Mouse (Mus musculus): ENCODE results near the gene Tspan5. TPM values are rescaled to one million over a fixed set of nuclear protein-coding genes. Genes with fewer than 3 reads are reported as not detected.

Tspan5 gene
- polyA plus RNA-seq, 1 experiment from 2014 or later: 14.3 TPM

DNA sequence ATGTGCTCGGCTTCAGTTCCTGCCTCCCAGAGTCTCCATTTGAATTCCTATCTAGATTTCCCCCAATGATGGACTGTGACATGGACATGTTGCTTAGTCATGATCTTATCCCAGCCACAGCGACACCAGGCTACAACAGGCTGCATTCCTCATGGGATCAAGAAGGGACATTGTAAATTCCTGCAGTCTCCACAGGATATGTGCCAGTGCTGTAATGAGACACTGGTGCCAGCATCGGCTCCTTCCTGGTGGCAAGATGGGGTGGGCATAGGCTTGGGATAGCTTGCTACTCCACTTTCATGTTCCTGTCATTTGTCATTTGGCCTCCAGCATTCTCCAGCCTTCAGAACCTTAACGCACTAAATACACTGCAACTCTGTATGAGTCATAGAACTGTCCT lies 175.0 kb downstream of the Tspan5 start:
- no peak overlapping the region for H3K9ac ChIP-seq (ENCODE audit: low read length)
- WGBS: 53% methylated on average over 4 of the region's 4 CpGs
- H3K4me2 ChIP-seq (ENCODE audit: low read depth, low read length): no peak overlapping the region
- no peaks in the 10 kb centered on the region for H3K27me3 ChIP-seq (ENCODE audit: control insufficient read depth, insufficient read depth, low read length)
- H3K9me3 ChIP-seq (replicated peaks; ENCODE audit: control insufficient read depth, low read length): no peaks in the 10 kb centered on the region; the same call in 1 of the 2 replicates
- peaks cover 13% of the 10 kb centered on the region for H3K4me1 ChIP-seq (ENCODE audit: control insufficient read depth, insufficient read depth, low read length)
- H3K27ac ChIP-seq (ENCODE audit: low read length): no peak overlapping the region
- H3K36me3 ChIP-seq (ENCODE audit: control insufficient read depth, insufficient read depth): peaks cover 4% of the 10 kb centered on the region; the same call in 1 of the 2 replicates
- H3K4me3 ChIP-seq (ENCODE audit: low read length): no peak overlapping the region
- ATAC-seq (replicated peaks; ENCODE audit: extremely low read depth, insufficient read depth, low FRiP score): no peak

DNA sequence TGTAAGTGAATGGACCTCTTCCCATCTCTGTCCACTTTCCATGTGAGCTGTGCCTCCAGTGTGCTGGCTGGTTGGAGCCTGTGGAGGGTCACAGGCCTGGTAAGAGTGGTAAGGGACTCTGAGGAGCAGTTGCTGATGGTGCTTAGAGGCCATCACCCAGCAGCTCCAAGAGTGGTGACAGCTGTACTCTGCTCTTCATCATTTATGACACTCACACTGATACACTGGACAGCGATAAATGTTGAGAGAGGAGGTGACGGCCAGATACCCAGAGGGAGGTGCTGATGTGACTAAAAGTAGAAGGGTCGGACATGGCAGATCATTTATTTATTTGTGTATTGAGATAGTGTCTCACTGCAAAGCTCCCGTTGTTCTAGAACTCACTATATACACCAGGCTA lies 176.2 kb downstream of the Tspan5 start:
- Histone ChIP-seq H3K36me3 (ENCODE audit: control insufficient read depth, insufficient read depth) (peaks cover 4% of the 10 kb centered on the region; the same call in 1 of the 2 replicates), H3K9ac (ENCODE audit: low read length) (no peak overlapping the region), H3K27me3 (ENCODE audit: control insufficient read depth, insufficient read depth, low read length) (no peaks in the 10 kb centered on the region), H3K9me3 (replicated peaks; ENCODE audit: control insufficient read depth, low read length) (no peaks in the 10 kb centered on the region; the same call in 1 of the 2 replicates), H3K4me3 (ENCODE audit: low read length) (no peak overlapping the region), H3K4me2 (ENCODE audit: low read depth, low read length) (no peak overlapping the region), H3K4me1 (ENCODE audit: control insufficient read depth, insufficient read depth, low read length) (peaks cover 13% of the 10 kb centered on the region), H3K27ac (ENCODE audit: low read length) (peak overlapping the region; percentile 50; the same call in 1 of the 2 replicates)
- WGBS: 25% methylated on average over 4 of the region's 4 CpGs
- peak; percentile 99 for ATAC-seq (replicated peaks; ENCODE audit: extremely low read depth, insufficient read depth, low FRiP score)

DNA sequence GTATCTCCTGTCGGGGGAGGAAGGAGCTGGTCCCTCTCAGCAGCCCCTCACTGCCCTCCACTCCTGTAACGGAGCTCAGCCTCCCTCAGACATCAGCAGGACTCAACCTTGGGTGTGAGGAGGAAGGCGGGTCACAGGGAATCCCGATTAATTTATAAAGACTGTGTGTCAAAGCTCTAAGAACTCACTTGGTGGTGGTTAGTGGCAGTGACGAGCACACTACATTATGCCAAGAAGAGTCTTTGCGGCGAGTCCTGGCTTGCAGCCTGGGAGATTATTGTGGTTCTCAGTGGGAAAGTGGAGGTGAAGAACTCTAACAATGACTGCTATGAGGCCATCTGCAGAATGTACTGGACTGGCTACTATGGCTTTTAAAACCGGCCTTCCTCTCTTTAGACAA lies 184.2 kb downstream of the Tspan5 start:
- peaks cover 11% of the 10 kb centered on the region for H3K36me3 ChIP-seq (ENCODE audit: control insufficient read depth, insufficient read depth)
- no peak overlapping the region for H3K4me3 ChIP-seq (ENCODE audit: low read length)
- no peaks in the 10 kb centered on the region for H3K27me3 ChIP-seq (ENCODE audit: control insufficient read depth, insufficient read depth, low read length)
- 68% methylated on average over 8 of the region's 8 CpGs for whole genome bisulfite sequencing
- no peak overlapping the region for H3K27ac ChIP-seq (ENCODE audit: low read length)
- no peak overlapping the region for H3K9ac ChIP-seq (ENCODE audit: low read length)
- H3K4me1 ChIP-seq (ENCODE audit: control insufficient read depth, insufficient read depth, low read length): peaks cover 5% of the 10 kb centered on the region; the same call in 1 of the 2 replicates
- H3K4me2 ChIP-seq (ENCODE audit: low read depth, low read length): no peak overlapping the region
- H3K9me3 ChIP-seq (replicated peaks; ENCODE audit: control insufficient read depth, low read length): no peaks in the 10 kb centered on the region
- ATAC-seq (replicated peaks; ENCODE audit: extremely low read depth, insufficient read depth, low FRiP score): no peak

DNA sequence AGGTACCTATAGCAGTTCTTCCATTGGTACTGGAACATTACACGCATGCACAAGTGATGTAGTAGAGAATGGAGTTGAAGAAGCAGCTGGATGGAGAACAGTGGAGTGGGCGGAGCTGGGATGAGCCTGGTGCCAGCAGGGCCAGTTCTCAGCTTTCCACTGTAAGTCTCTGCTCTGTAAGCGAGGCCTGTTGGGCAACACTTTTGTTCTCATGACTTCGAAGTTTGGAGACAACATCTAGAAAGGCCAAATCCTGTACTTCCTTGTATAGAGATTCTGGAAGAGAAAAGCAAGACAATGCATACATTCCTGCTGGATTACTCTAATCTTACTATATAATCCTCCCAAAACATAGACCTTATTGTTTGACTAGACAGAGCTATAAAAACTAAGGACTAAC lies 185.4 kb downstream of the Tspan5 start:
- H3K27ac ChIP-seq (ENCODE audit: low read length): no peak overlapping the region
- WGBS: 94% methylated on average over 4 of the region's 4 CpGs
- ATAC-seq (replicated peaks; ENCODE audit: extremely low read depth, insufficient read depth, low FRiP score): no peak

DNA sequence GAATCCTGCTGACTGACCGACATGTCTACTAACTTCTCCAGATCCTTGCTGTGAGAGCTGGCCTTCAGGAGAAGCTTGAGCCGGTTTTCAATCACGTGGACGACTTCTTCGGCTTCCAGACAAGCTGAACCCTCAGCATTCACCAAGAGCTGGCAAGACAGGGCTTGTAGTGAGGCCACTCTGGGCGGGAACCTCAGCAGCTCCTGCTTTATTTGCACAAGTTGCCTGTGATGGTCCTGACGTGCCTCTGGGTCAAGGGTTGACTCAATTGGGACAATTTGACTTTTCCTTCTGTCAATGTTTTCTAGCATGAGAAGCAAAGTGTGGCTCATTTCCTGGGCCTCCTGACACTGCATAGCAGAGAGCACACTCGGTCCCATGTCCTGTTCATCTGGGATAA lies 194.8 kb downstream of the Tspan5 start:
- no peaks in the 10 kb centered on the region for H3K27me3 ChIP-seq (ENCODE audit: control insufficient read depth, insufficient read depth, low read length)
- H3K4me1 ChIP-seq (ENCODE audit: control insufficient read depth, insufficient read depth, low read length): no peaks in the 10 kb centered on the region
- 0 out of 2 replicates have a peak, but pooled peaks cover 2% of the 10 kb centered on the region for H3K9me3 ChIP-seq (replicated peaks; ENCODE audit: control insufficient read depth, low read length)
- peaks cover 32% of the 10 kb centered on the region for H3K36me3 ChIP-seq (ENCODE audit: control insufficient read depth, insufficient read depth)
- no peak for ATAC-seq (replicated peaks; ENCODE audit: extremely low read depth, insufficient read depth, low FRiP score)
- no peak overlapping the region for H3K4me2 ChIP-seq (ENCODE audit: low read depth, low read length)
- no peak overlapping the region for H3K4me3 ChIP-seq (ENCODE audit: low read length)
- no peak overlapping the region for H3K27ac ChIP-seq (ENCODE audit: low read length)
- 87% methylated on average over 8 of the region's 8 CpGs for WGBS
- H3K9ac ChIP-seq (ENCODE audit: low read length): no peak overlapping the region

More for the DNA sequence above, 185.4 kb downstream of the Tspan5 start:
- Histone ChIP-seq H3K4me3 (ENCODE audit: low read length) (no peak overlapping the region), H3K4me1 (ENCODE audit: control insufficient read depth, insufficient read depth, low read length) (peaks cover 5% of the 10 kb centered on the region; the same call in 1 of the 2 replicates), H3K4me2 (ENCODE audit: low read depth, low read length) (no peak overlapping the region), H3K36me3 (ENCODE audit: control insufficient read depth, insufficient read depth) (peaks cover 11% of the 10 kb centered on the region), H3K9me3 (replicated peaks; ENCODE audit: control insufficient read depth, low read length) (no peaks in the 10 kb centered on the region; the same call in 1 of the 2 replicates), H3K9ac (ENCODE audit: low read length) (no peak overlapping the region), H3K27me3 (ENCODE audit: control insufficient read depth, insufficient read depth, low read length) (no peaks in the 10 kb centered on the region)

DNA sequence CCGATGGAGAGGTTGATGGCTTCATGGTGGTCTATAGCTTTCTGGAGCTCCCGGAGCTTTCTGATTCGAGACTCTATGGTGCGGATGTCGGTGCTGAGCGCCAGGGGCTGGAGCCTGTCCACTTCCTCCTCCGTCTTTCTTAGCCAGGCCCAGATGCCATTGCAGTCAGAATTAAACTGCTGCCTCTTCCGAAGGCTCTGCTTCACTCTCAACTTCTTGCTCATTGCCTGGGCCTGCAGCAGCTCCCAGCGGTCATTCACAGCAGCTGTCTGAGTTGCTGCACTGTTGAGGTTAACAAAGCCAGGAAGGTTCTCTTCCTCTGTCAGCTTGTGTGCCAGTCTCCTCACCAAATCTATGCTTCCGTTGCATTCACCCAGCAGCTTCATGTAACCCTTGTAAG lies 195.2 kb downstream of the Tspan5 start:
- Histone ChIP-seq H3K27ac (ENCODE audit: low read length) (no peak overlapping the region), H3K9me3 (replicated peaks; ENCODE audit: control insufficient read depth, low read length) (0 out of 2 replicates have a peak, but pooled peaks cover 2% of the 10 kb centered on the region), H3K4me2 (ENCODE audit: low read depth, low read length) (no peak overlapping the region), H3K36me3 (ENCODE audit: control insufficient read depth, insufficient read depth) (peaks cover 32% of the 10 kb centered on the region), H3K4me1 (ENCODE audit: control insufficient read depth, insufficient read depth, low read length) (no peaks in the 10 kb centered on the region), H3K4me3 (ENCODE audit: low read length) (no peak overlapping the region), H3K27me3 (ENCODE audit: control insufficient read depth, insufficient read depth, low read length) (no peaks in the 10 kb centered on the region), H3K9ac (ENCODE audit: low read length) (no peak overlapping the region)
- 92% methylated on average over 10 of the region's 10 CpGs for WGBS
- no peak for ATAC-seq (replicated peaks; ENCODE audit: extremely low read depth, insufficient read depth, low FRiP score)

DNA sequence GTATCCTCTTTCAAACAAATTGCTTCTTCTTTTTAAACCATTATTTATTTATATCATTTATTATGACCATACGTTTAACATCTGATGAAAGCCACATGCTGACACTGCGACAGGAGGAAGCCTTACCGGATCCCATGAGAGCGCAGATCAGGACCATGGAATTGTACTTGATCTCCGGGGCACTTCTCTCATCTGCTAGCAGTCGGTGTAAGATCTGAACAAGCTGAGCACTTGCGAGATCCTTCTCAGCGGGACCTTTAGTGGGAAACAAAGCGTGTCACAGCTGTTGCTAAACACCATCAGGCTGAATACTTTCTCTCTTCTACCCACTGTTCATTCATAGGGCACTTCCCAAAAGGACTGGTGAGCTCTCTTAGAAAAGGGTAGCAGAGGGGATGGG lies 199.6 kb downstream of the Tspan5 start:
- no peak overlapping the region for H3K4me2 ChIP-seq (ENCODE audit: low read depth, low read length)
- H3K9me3 ChIP-seq (replicated peaks; ENCODE audit: control insufficient read depth, low read length): no peaks in the 10 kb centered on the region
- 63% methylated on average over 9 of the region's 9 CpGs for WGBS
- no peaks in the 10 kb centered on the region for H3K4me1 ChIP-seq (ENCODE audit: control insufficient read depth, insufficient read depth, low read length)
- no peak overlapping the region for H3K4me3 ChIP-seq (ENCODE audit: low read length)
- H3K9ac ChIP-seq (ENCODE audit: low read length): no peak overlapping the region
- H3K27me3 ChIP-seq (ENCODE audit: control insufficient read depth, insufficient read depth, low read length): no peaks in the 10 kb centered on the region
- no peak for ATAC-seq (replicated peaks; ENCODE audit: extremely low read depth, insufficient read depth, low FRiP score)
- no peak overlapping the region for H3K27ac ChIP-seq (ENCODE audit: low read length)
- H3K36me3 ChIP-seq (ENCODE audit: control insufficient read depth, insufficient read depth): peaks cover 51% of the 10 kb centered on the region

DNA sequence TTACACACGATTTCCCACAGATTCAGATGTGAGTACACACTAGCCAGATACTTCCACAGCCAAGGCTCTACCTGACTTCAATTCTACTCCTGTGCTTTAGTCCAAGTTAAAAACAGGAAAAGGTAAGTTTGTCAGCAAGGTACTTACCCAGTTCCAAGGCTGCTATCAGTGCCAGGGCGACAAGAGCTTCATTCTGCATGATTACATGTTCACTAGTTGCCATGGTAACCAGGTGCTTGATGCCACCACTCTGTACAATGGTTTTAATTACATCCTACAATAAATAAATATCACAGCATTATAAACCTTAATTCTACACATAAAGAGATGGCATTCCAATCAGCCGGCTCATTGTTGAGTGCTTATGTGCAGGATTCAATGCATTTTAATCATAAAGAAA lies 203.5 kb downstream of the Tspan5 start:
- no peak for ATAC-seq (replicated peaks; ENCODE audit: extremely low read depth, insufficient read depth, low FRiP score)
- peaks cover 29% of the 10 kb centered on the region for H3K36me3 ChIP-seq (ENCODE audit: control insufficient read depth, insufficient read depth)
- no peaks in the 10 kb centered on the region for H3K4me1 ChIP-seq (ENCODE audit: control insufficient read depth, insufficient read depth, low read length)
- no peak overlapping the region for H3K9ac ChIP-seq (ENCODE audit: low read length)
- H3K4me2 ChIP-seq (ENCODE audit: low read depth, low read length): no peak overlapping the region
- 93% methylated on average over 3 of the region's 3 CpGs for WGBS
- no peak overlapping the region for H3K4me3 ChIP-seq (ENCODE audit: low read length)
- H3K9me3 ChIP-seq (replicated peaks; ENCODE audit: control insufficient read depth, low read length): no peaks in the 10 kb centered on the region
- H3K27ac ChIP-seq (ENCODE audit: low read length): no peak overlapping the region
- H3K27me3 ChIP-seq (ENCODE audit: control insufficient read depth, insufficient read depth, low read length): no peaks in the 10 kb centered on the region

DNA sequence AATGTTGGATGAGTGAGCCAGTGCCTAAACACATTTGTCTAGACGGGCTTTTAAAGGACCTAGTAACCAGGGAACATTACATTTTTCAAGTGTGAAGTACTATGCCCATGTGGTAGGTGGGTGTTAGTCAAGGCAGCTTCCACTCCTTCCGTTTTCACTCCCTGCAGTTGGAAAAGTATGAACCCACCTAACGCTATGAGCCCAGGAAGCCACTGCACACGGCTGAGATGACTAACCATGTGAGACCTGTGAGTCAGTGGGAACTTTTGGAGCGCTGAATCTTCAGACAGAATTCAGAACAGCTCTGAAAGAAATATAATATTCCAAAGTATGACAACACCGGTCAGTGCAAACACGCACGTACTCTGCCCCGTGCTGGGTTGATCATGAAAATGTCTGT lies 207.1 kb downstream of the Tspan5 start:
- H3K36me3 ChIP-seq (ENCODE audit: control insufficient read depth, insufficient read depth): peaks cover 26% of the 10 kb centered on the region
- no peaks in the 10 kb centered on the region for H3K27me3 ChIP-seq (ENCODE audit: control insufficient read depth, insufficient read depth, low read length)
- no peak overlapping the region for H3K9ac ChIP-seq (ENCODE audit: low read length)
- H3K9me3 ChIP-seq (replicated peaks; ENCODE audit: control insufficient read depth, low read length): no peaks in the 10 kb centered on the region
- no peaks in the 10 kb centered on the region for H3K4me1 ChIP-seq (ENCODE audit: control insufficient read depth, insufficient read depth, low read length)
- H3K27ac ChIP-seq (ENCODE audit: low read length): no peak overlapping the region
- no peak overlapping the region for H3K4me2 ChIP-seq (ENCODE audit: low read depth, low read length)
- ATAC-seq (replicated peaks; ENCODE audit: extremely low read depth, insufficient read depth, low FRiP score): no peak
- H3K4me3 ChIP-seq (ENCODE audit: low read length): no peak overlapping the region
- 94% methylated on average over 9 of the region's 9 CpGs for WGBS
